Comparison of ENCODE assay signal across 1 mouse cellular context in the genomic region with DNA sequence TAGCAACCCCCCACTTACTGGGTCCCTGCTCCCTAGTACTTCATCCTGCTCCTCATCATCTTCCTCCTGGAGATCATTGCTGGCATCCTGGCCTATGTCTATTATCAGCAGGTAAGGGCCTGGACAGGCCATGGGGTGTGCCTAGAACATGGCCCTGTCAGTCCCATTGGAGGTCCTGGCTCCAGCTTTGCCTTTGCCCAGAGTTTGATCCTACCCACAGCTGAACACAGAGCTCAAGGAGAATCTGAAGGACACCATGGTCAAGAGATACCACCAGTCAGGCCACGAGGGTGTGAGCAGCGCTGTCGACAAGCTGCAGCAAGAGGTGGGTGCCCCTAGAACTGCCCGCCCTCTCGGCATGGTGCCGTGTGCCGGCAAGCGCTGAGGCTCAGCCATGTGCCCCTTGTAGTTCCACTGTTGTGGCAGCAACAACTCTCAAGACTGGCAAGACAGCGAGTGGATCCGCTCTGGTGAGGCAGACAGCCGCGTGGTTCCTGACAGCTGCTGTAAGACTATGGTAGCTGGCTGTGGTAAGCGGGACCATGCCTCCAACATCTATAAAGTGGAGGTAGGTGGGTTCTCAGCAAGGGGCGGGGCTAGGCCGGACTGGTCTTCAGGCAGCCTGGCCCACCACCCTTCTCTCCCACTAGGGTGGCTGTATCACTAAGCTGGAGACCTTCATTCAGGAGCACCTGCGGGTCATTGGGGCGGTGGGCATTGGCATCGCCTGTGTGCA.
TF ChIP-seq lines count a peak whose summit lies in the region.

No protein-coding gene starts in this region.

TF ChIP-seq in ES-E14, 5 proteins besides CTCF, POLR2A, EP300 and RAD21:
- TF ChIP-seq ZNF384 (IDR thresholded peaks at IDR 0.05; ENCODE audit: low read depth, low read length) (no peak), MAFK (IDR thresholded peaks at IDR 0.05; ENCODE audit: insufficient read depth, low read depth, low read length) (no peak), CHD2 (IDR thresholded peaks at IDR 0.05; ENCODE audit: low read depth, low read length) (no peak)
